Mouse (Mus musculus): Measurements from ENCODE around the gene Mid2.
"Not testable (repeated sequence)": the region's sequence is repeated elsewhere in the genome, so short reads cannot be mapped to it uniquely, and the experiment has no call there.

Mid2 gene

DNA sequence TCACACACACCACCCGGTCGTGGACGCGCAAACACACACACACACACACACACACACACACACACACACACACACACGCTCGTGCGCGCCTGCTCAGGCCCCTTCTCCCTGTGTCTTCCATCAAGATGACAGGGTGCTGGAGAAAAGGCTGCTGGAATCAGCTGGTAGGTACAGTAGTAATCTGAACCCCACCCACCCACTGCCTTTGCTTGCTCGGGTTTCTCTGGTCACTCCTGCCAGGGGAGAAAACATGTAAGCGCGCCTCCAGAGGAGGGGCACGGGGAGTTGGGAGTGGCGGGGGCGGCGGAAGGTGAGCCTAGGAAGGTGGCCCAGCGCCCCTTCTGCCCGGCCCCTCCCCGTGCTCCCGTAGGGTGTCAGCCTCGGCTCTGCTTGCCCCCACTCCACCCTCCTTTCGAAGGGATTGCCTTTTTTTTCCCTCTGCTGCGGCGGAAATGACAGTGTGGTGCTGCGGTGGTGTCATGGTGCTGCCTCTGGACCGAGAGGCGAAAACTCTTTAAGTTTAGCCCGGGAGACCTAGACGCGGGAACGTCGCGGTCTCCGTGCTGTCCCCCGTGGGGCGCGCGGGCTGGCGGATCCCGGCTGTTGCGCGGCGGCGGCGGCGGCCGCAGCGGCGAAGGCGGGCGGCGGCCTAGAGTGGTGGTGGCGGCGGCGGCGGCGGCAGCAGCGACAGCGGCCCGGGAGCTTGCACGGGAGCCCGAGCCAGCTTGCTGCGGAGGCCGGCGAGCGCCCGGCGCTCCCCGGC, at the start of gene Mid2:
Mid2 (plus strand) TSS at position 121 of the 763 bp plus-strand sequence.
- peak; percentile 30 to 33 for DNase-seq (ENCODE audit: low spot score in 2 of 2)

DNA sequence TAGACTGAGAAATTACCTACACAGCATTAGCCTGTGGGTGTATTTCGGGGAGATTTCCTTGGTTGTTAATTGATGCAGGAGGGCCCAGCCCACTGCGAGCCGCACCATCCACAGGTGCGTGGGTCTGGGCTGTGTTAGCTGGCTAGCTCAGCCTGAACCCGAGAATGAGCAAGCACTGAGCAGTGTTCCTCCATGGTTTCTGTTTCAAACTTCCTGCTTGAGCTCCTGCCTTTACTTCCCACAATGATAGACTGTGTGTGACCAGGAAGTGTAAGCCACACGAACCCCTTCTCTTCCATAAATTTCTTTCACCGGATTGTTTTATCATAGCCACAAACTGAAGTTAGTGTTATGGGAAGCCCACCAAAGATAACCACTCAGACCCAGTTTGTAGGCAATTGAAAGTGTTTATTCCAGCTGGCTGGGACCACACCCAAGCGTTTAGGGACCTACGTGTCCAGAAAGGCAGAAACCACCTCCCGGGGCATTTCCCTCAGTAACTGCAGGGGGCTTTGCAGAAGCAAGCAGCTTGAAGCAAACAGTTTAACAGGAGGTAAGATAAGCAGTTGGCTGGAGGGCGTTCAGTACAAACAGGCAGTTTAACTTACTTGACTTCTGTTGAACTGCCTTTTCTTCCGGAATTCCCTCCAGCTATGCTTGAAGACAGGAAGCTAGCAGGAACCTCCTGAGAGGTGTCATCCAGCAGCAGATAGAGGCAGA, 39.4 kb upstream of the Mid2 start:
- no peak for DNase-seq (ENCODE audit: low spot score in 2 of 2)

DNA sequence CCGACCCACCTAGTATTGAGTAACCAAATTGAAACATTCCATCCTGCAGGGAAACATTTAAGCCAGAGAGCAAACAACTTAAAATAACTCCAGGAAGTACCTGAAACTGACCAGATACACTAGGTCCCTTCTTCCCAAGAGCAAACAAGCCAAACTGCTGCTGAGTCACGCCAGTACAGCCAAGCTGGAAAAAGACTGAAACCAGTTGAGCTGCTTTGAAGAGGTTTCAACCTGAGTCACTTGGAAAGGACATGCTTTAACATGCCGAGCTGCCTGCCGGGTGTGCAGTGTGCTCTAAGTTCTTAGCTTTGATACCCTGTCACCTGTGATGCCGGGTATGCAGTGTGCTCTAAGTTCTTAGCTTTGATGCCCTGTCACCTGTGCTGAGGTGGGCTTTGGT, 26.4 kb upstream of the Mid2 start:
- DNase-seq (ENCODE audit: low spot score in 2 of 2): no peak

DNA sequence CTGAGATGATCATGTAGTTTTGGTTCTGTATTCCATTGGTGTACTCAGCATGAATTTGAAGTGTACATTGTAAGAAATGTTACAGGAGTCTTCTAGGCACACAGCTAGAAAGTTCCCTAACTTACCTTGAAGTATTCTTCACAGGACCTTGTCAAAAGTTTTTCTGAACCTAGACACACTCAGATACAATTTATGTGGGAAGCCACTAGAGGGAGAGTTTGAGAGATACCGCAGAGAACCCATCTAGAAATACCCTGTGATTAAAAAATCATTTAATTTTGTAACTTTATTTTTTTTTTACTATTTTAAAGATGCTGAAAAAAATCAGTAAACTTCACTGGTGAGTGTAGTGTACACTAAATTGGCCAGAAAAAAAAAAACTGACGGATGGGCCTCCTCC, 24.8 kb upstream of the Mid2 start:
- no peak for DNase-seq (ENCODE audit: low spot score in 2 of 2)

DNA sequence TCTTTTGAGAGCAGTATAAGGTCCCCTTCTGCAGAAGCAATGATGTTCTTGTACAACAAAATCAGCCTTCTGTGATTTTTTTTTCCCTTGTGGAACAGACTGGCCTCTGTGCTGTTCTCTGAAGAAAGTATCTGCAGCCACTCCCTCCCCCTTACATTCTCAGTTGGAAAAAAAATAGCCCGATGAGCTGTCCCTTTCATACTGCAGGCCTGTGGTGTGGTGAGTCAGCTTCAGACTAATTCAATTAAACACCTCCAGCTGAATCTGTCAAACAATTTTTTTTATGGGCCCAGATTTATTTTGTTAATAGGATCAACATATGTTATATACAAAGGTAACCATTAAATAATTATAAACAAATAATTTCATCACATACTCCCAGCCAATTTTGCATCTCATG, 3.7 kb upstream of the Mid2 start:
- no peak for DNase-seq (ENCODE audit: low spot score in 2 of 2)

DNA sequence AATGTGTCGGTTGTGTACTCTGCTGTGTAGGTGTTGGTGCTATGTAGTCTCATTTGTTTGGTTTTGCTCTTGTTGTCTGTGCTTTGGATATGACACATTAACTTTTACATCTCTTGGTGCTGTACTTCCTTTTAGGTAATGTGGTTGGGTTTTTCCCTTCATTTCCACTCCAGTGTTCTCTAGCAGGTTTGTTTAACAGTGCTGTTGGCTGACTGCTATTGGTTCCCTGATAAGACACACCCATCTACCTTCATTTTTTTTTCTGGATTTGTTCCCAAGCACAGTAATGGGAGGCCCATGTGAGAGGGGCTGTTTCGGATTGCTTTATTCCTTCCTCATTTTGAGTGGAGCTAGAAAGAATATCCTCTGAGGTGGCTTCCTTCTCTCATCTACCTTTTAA, 883 bp upstream of the Mid2 start:
- no peak for DNase-seq (ENCODE audit: low spot score in 2 of 2)

DNA sequence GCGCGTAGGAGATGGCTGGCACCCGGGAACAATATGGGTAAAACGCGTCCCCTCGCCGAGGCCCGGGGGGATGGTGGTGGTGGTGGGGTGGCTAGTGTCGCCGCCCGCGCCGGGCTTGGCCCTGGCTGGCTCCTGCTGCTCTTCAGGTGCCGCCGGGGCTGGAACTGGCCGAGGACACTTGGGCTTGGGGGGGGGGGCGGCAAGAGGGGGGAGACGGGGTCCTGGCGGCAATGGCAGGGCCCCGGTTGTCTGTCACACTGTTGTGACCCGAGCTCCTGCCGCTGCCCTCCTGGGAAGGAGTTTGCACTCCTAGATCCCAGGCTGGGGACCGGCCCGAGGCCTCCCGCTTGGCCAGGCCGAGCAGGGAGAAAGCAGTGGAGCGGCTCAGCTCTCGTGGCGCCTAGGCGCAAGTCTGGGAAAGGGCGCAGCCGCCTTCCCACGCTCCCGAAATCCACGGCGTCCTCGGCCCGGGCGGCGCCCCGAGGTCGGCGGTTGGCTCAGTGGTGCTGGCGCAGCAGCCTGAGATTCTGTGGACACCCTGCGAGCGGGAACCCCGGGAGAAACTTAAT, 927 bp downstream of the Mid2 start:
- peak; percentile 24 to 38 for DNase-seq (ENCODE audit: low spot score in 2 of 2)

DNA sequence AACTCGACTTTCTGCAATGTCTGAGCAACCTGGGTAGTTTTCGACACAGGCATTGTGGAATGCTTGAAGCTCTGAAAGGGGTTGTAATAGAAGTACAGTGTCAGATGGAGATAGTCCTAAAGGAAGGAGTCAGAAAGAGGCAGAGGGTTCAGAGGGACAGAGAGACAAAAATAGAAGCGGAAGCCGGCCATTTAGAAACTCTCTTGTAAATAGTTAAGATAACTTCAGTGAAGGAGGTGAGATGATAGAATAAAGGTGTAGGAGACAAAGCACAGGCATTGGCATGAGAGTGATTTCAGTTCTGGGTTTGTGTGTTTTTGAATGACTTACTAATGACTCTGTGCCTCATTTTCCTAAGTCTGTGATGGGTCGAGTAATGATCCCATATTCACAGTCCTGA, 11.0 kb downstream of the Mid2 start:
- no peak for DNase-seq (ENCODE audit: low spot score in 2 of 2)

DNA sequence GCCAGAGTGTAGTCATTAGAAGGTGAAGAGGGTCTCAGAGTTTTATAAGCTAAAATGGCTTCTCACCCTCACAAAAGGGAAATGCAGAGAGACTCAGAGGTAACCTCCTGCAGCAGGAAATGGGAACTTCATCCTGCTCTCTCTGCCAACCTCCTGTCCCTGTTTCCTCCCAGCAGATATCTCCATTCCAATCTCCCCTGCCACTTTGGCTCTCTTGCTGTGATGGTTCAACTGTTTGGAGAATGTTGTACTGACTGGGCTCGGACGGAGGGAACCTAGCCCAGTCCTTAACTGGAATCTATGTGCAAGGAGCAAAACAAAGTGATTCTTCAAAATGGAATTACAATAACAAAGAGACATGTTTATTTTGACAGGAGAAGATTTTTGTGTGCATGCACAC, 23.9 kb downstream of the Mid2 start:
- no peak for DNase-seq (ENCODE audit: low spot score in 2 of 2)

DNA sequence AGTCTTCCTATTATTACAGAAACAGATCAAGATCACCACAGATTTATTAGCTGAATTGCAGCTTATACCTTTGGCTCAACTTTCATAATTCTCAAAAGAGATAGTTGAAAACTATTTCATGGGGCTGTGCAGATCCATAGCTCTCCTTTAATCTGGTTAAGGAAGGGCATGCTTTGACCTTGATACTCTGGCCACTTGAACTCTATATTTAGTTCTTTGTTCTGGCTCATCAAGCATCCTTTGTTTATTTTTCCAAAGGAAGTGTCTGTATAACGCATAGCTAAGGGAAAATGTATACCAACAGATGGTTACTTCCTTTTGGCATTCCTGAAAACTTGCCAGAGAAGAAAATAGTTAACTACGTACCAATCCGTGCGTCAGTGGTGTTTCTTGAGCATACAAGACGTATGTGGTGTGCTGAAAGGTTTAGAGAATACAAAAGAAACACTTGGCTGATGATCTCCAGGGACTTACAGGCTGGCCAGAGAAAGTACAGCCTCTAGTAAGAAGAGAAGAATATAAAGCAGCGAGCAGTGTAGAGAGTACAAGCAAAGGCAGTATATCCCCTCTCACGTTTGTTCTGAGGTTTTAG, 33.6 kb downstream of the Mid2 start:
- DNase-seq (ENCODE audit: low spot score in 2 of 2): not testable (repeated sequence)

DNA sequence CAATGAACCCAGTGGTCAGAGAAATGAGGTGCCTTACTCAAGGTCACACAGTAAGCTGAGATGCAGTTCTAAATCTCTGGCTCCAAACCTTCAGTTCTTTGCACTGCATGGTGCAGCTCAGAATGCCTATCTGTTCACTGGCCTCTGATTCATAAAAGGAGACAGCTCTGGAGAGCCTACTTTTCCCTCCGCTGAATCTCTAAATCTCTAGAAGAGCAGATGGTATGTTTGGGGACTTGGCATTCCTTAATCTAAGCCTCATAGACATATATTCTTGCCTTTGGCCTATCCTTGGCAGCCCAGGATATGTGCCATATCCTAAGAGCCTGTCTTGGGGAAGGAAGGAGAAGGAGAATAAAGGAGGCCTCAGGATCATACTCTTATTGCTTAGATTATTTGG, 38.8 kb downstream of the Mid2 start:
- no peak for DNase-seq (ENCODE audit: low spot score in 2 of 2)

DNA sequence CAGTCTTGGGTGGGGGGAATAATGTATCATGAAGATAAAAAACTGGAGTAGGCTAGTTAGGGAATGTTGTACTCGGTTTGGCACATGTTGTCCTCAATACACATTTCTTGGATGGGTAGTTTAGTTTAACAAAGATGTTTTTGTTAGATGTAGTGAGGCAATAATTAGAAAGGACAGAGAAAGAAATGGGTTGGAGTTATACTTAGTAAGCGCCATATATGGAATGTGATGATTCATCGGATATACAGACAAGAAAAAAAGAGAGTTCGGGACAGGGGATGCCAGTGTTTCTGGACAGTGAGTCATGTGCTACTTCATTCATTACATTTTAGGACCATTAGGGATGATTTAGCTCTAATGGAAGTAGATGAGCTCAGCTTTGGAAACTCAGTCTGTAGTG, 41.7 kb downstream of the Mid2 start:
- DNase-seq (ENCODE audit: low spot score in 2 of 2): no peak

DNA sequence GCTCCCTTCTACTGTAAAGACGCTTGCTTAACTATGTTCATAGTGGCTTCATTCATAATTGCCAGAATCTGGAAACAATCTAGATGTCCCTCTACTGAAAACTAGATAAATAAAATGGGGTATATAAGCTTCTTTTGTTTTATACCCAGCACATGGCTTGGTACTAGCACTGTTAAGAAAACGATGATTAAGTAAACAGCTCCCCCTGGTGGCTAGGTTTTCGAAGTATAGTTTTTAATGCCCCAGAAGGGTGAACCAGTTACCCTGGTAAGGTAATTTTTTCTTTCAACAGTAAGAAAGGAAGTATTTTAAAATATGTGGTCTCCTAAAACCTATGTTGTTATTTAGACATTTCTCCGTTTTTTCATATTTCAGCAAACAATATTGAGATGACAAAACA, 58.0 kb downstream of the Mid2 start:
- no peak for DNase-seq (ENCODE audit: low spot score in 2 of 2)

DNA sequence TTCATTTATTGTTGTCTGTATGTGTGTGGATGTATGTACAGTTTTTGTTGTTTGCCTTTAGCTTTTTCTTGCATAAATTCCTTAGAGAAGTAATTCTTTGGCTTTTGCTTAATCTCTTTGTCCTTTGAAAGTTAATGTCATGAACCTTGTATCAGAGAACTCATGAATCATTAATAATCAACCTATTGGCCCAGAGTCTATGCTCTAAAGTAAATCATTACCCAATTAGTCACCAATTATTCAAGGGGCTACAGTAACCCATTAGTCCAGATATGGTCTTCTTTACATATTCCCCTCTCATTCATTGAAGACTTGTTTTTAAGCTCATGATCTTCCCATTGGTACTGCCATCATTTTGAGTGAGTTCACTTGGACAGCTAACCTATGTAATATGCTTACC, 74.6 kb downstream of the Mid2 start:
- DNase-seq (ENCODE audit: low spot score in 2 of 2): no peak

DNA sequence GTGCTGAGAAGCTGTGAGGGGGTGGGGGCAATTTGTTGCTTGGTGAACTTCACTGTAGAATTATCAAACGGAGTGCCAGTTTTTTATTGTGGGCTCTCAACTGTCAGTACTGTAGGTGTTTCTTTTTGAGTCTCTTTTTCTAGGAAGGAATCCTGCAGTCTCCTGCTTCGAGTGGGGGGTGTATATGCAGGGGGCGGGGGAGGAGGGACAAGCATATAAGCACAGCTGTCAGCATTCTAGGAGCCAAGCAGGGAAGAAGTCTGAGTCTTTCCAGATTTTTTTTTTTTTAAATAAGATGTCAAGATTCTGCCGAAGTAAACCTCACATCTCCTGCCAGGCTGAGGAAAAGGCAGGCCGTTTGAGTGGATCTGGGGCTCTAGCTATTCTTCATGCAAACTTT, 78.8 kb downstream of the Mid2 start:
- no peak for DNase-seq (ENCODE audit: low spot score in 2 of 2)

DNA sequence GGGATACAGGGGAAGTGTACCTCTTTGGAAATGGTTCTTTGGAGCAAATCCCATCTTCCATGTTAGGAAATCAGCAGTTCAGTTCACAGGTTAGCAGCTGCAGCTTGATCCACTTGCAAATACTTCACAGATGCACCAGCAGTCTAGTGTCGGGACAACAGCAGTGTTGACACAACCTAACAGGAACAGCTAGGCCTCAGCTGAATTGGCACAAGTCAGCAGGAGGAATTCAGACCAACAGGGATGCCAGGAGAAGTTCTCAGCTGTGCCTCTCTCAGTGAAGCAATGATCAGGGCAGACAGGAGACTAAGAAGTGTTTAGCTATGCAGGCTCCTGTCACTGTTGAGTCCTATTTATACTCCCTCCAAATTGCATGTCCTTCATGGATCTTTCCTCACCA, 105.4 kb downstream of the Mid2 start:
- no peak for DNase-seq (ENCODE audit: low spot score in 2 of 2)

DNA sequence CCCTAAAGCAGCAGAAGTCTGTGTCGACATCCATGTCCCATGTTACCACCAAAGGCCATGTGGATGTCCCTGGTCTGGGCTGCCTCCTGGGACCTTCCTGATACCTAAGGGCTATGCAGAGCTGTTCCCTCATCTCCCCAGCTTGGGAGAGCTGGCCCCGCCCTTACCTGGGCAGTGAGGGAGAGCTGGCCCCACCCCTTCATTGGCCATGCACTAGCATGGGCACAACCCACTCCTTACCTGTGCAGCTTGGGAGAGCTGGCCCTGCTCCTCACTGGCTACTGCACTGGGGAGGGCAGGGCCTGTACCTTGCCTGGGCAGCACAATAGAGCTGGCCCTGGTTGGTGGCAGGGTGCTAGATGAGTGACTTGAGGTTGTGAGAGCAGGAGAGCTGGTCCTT, 140.9 kb downstream of the Mid2 start:
- no peak for DNase-seq (ENCODE audit: low spot score in 2 of 2)

DNA sequence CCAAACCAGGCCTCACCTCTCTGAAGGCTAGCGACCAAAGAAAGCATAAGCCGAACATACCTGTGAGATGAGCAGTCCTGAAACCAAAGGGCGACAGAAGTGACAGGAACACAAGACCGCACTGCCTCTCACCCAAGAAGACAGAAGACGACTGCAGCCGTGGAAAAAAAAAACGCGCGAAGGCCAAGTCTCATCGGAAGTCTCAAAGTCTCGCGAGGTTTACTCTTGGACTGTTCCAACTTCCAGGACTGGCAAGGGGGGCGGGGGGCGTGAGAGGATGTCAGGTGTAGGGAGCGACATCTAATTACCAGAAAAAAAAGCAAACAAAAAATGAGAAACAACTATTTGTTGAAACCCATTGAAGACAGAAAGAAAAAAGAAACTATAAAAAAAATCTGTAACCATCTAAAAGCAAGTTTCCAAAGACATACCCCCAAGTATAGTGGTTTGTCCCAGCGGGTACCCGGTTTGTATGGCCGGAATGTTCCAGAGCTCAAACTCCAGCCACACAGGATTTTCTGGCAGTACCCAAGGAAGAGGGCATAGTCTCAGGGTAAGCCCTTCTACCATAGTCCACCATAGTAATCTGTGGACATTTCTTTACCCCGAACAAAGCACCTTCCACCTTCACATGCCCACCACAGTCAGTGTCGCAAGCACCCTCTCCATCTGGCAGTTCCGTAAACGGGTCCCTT, 149.1 kb downstream of the Mid2 start, which contains the start of gene Tex13b:
Tex13b (minus strand) TSS at position 122 of the 695 bp plus-strand sequence.
- no peak for DNase-seq (ENCODE audit: low spot score in 2 of 2)
